Mouse (Mus musculus): Measurements from ENCODE around the gene Slc19a3. TPM values are rescaled to one million over a fixed set of nuclear protein-coding genes. Genes with fewer than 3 reads are reported as not detected.

Gene Slc19a3
- polyA plus RNA-seq (2016; fragmentation: Nextera tagmentation; extraction: Ambion mirVana), result 2.5 and 2.8 TPM in 2 replicates

DNA sequence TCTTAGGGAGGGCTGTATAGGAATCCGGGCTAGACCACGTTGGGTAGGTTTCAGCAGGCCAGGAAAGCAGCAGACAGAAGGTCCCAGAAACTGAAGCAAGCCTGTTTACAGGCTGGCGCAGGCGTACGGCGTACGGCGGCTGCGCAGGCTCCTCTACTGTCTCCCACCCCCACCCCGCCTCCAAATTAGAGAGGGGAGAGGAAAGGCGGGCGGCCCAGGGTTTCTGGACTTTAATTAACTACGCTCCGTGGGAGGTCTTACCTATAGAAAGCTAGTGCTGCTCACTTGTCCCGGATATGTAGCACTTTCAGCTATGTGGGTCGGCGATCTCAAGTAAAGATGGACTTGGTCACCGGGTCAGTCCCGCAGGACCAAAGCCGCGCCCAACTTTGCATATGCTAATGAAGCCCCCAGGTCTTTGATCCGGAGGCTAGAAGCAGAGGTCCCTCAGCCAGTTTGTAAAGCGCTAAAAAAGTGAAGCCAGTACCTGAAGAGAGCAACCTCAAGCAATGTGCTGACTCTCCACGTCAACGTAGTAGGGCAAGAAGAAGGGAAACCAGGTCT, at the start of gene Slc19a3:
TSS of gene Slc19a3 (minus strand) at position 340 of the 564 bp plus-strand sequence.
- H3K4me1 ChIP-seq, result peaks cover 5% of the 10 kb centered on the region; the same call in 1 of the 2 replicates
- no peaks in the 10 kb centered on the region for H3K36me3 ChIP-seq
- H3K9me3 ChIP-seq, result no peaks in the 10 kb centered on the region
- peak; percentile 78 for DNase-seq (ENCODE audit: low spot score)
- peak within 1 kb of the TSS; percentile 70 for H3K27ac ChIP-seq
- no peaks in the 10 kb centered on the region for H3K27me3 ChIP-seq (ENCODE audit: insufficient read depth, poor library complexity, severe bottlenecking)
- H3K4me3 ChIP-seq, result peak within 1 kb of the TSS; percentile 69
- WGBS, result under 1% methylated on average over 25 of the region's 25 CpGs

DNA sequence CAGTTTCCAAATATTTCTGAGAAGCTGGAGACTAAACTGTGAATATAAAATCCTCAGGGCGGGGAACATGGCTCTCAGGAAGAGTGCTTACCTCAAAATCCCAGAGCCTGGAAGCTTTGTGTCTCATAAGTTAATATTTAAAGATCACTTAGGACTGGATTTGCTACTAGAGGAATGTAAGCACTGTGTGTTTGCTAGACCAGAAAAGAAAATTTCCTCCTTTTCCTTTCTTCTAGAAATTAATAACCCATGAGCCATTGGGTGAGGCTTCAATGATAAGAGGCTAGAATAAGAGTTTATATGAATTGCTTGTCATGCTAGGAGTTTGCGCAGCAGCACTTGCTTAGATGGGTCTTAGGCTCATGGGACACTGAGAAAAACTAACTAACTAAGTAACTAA, 46.5 kb upstream of the Slc19a3 start:
- H3K27me3 ChIP-seq (ENCODE audit: insufficient read depth, poor library complexity, severe bottlenecking), result no peaks in the 10 kb centered on the region
- H3K27ac ChIP-seq, result no peak overlapping the region
- DNase-seq (ENCODE audit: low spot score), result no peak
- no peaks in the 10 kb centered on the region for H3K4me1 ChIP-seq
- 84% methylated on average over 2 of the region's 2 CpGs for WGBS
- no peaks in the 10 kb centered on the region for H3K9me3 ChIP-seq
- H3K4me3 ChIP-seq, result no peak overlapping the region
- no peaks in the 10 kb centered on the region for H3K36me3 ChIP-seq

DNA sequence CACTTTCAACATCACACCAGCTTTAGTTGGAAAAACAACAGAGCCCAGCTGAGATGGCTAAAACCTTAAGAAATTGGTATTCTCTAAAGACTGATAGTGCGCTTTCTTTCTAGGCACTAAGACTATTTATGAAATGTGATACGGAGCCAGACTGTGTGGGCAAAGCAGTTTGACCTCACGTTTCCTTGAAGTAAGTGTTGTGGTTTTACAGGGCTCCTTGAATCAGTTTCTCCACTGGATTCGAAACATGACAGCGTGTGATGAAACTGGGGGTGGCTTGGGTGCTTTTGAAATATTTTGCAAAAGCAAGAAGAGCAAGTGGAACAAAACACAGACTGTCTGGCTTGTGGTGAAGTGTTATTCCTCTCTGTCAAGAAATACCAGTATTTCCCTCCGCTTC, 38.8 kb upstream of the Slc19a3 start:
- Histone ChIP-seq H3K4me1 (no peaks in the 10 kb centered on the region), H3K9me3 (no peaks in the 10 kb centered on the region), H3K4me3 (no peak overlapping the region), H3K27me3 (ENCODE audit: insufficient read depth, poor library complexity, severe bottlenecking) (no peaks in the 10 kb centered on the region), H3K36me3 (no peaks in the 10 kb centered on the region), H3K27ac (no peak overlapping the region)
- DNase-seq (ENCODE audit: low spot score), result no peak
- WGBS, result 76% methylated on average over 6 of the region's 6 CpGs

DNA sequence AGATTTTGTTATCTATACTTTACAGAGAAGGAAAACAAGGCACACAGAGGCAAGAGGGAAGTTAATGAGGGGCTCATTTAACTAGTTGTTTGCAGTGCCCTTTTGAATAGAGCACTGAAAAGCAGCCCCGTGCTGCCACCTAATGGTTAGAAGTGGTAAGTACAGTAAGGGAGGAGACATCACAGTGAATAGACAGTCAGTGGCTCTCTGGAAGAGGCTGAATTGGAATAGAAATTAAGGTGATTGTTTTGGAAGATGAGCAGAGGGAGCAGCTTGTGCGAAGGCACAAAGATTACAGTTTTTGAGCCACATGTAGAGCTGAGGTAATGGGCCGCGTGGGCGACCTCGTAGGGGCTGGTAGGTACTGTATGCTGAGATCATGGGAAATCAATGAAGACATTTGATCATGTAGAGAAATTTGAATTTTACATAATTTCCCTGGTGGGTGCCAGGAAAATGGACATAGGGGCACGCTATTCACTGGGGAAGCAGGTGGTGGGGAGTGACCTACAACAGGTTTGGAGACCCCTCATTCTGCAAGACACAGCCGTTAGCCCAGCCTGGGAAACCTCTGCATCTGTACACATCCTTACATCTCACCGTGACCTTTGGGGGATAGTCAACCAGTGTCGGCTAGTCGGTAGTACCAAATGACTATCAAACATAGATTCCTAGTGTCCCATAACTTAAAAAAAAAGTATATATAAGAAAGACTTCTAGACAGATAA, 38.1 kb upstream of the Slc19a3 start:
- Histone ChIP-seq H3K4me3 (peak overlapping the region; percentile 42), H3K36me3 (no peaks in the 10 kb centered on the region), H3K27ac (peak overlapping the region; percentile 16; the same call in 1 of the 2 replicates), H3K9me3 (no peaks in the 10 kb centered on the region), H3K27me3 (ENCODE audit: insufficient read depth, poor library complexity, severe bottlenecking) (no peaks in the 10 kb centered on the region), H3K4me1 (no peaks in the 10 kb centered on the region)
- DNase-seq (ENCODE audit: low spot score), result peak; percentile 71
- WGBS, result 42% methylated on average over 11 of the region's 11 CpGs

DNA sequence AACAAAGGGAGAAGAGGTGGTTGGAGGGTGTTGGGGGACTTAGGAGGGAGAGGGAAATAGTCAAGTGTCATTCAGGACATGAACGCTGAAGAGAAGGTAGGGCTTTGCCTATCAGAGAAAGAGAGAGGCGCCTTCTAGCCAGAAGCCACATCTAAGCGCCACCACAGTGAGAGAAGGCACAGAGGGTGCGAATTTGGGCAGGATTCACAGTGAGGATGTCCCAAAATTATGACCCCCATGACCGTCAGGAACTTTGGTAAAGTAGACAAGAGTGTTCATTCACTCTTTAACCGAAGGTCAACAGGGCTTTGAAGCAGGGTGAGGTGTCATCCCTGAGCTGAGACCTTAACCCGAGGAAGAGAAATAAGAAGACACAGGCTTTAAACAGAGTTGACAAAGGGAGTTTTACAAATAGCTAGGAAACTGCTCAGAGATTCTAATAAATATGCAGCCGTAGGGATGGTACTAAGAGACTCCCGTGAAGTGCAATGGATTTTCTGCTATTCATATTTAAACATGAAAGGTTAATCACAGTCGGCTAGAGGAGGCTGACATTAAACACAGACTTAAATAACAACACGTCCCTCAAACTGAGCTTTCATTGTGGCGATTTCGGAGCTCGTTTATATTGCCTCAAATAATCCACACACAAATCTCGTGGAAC, 37.4 kb upstream of the Slc19a3 start:
- DNase-seq (ENCODE audit: low spot score), result peak; percentile 68
- WGBS, result 41% methylated on average over 15 of the region's 15 CpGs
- Histone ChIP-seq H3K9me3 (no peaks in the 10 kb centered on the region), H3K27ac (peak overlapping the region; percentile 16; the same call in 1 of the 2 replicates), H3K4me1 (no peaks in the 10 kb centered on the region), H3K36me3 (no peaks in the 10 kb centered on the region), H3K4me3 (peak overlapping the region; percentile 42), H3K27me3 (ENCODE audit: insufficient read depth, poor library complexity, severe bottlenecking) (no peaks in the 10 kb centered on the region)

DNA sequence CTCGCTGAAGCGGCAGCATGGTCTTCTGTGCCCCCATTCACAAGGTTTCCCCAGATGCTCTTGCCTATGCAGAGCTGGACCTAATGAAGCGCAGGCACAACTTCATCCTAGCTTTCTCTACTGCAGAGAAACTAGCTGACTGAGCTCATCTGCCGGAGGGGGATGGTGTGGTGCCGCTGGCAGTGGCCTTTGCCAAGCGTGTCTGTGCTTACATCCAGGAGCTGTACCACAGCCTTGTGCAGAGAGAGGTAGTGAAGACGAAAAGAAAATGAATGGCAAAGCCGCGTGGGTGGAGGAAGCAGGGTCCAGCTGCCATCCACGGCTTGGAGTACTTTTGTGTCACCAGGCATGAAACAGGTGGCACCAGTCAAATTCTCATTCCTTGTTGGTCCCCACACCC, 29.0 kb upstream of the Slc19a3 start:
- H3K4me1 ChIP-seq, result no peaks in the 10 kb centered on the region
- WGBS, result 88% methylated on average over 10 of the region's 10 CpGs
- no peaks in the 10 kb centered on the region for H3K9me3 ChIP-seq

DNA sequence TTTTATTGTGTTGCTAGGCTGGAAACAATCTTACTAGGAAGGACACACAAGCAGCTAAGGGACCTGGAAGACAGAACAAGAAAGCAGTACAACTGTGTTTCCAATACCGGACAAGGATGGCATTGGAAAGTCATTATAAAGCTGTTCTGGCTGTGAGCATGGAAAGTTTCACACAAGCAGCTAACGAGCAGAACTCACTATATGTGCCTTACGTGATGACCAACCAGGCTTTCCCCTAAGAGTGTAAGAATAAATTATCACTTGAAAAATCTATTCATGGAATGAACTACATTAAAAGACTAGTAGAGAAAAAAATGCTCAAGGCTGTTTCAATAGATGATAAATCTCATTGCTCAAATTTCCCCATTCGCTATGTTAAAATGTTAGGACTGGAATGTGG, 28.3 kb upstream of the Slc19a3 start:
- H3K4me3 ChIP-seq, result no peak overlapping the region
- WGBS, result 92% methylated on average over 4 of the region's 4 CpGs

More for the DNA sequence above, 29.0 kb upstream of the Slc19a3 start:
- Histone ChIP-seq H3K27me3 (ENCODE audit: insufficient read depth, poor library complexity, severe bottlenecking) (no peaks in the 10 kb centered on the region), H3K27ac (no peak overlapping the region), H3K36me3 (no peaks in the 10 kb centered on the region), H3K4me3 (no peak overlapping the region)
- peak; percentile 59 for DNase-seq (ENCODE audit: low spot score)

DNA sequence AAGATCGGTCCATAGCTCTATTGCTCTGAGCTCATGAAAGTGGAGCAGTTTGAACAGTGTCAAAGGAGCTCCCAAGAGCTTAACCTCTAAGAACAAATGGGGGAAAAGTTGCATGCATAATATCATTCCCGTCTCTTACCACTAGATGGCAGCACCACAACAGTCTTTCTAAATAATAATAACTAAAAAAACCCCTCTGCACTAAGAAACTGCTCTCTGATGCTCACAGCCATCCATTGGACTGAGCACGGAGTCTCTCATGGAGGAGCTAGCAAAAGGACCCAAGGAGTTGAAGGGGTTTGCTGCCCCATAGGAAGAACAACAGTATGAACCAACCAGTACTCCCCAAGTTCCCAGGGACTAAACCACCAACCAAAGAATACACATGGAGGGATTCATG, 26.6 kb upstream of the Slc19a3 start:
- Histone ChIP-seq H3K4me1 (peaks cover 11% of the 10 kb centered on the region), H3K27ac (no peak overlapping the region), H3K27me3 (ENCODE audit: insufficient read depth, poor library complexity, severe bottlenecking) (no peaks in the 10 kb centered on the region), H3K36me3 (no peaks in the 10 kb centered on the region), H3K9me3 (no peaks in the 10 kb centered on the region), H3K4me3 (no peak overlapping the region)
- no peak for DNase-seq (ENCODE audit: low spot score)
- WGBS, result 22% methylated on average over 3 of the region's 3 CpGs

More for the DNA sequence above, 28.3 kb upstream of the Slc19a3 start:
- Histone ChIP-seq H3K27ac (no peak overlapping the region), H3K4me1 (no peaks in the 10 kb centered on the region), H3K36me3 (no peaks in the 10 kb centered on the region), H3K27me3 (ENCODE audit: insufficient read depth, poor library complexity, severe bottlenecking) (no peaks in the 10 kb centered on the region), H3K9me3 (no peaks in the 10 kb centered on the region)
- DNase-seq (ENCODE audit: low spot score), result no peak

DNA sequence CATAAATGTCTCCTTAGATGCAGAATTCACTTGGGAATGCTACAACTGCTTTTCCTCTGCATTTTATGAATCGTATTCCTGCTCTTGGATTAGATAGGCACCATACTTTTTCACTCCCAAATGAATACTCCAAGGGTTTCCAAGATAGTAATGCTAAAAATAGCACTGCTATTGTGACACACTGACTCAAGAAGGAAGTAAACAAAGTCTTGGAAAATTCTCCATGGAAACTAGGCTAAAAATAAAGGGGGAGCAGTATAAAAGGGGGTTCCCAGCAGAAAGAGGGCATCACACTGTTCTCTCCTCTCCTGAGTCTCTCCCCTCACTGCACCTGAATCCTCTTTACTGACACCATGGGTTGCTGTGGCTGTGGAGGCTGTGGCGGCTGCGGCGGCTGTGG, 22.4 kb upstream of the Slc19a3 start, which contains the start of gene Krtap28-13:
TSS of gene Krtap28-13 (plus strand) at position 288 of the 400 bp plus-strand sequence.
- H3K4me1 ChIP-seq, result peaks cover 11% of the 10 kb centered on the region
- H3K27me3 ChIP-seq (ENCODE audit: insufficient read depth, poor library complexity, severe bottlenecking), result no peaks in the 10 kb centered on the region
- H3K9me3 ChIP-seq, result no peaks in the 10 kb centered on the region
- H3K36me3 ChIP-seq, result no peaks in the 10 kb centered on the region
- DNase-seq (ENCODE audit: low spot score), result no peak
- H3K4me3 ChIP-seq, result no peak within 1 kb of the TSS
- WGBS, result 73% methylated on average over 4 of the region's 4 CpGs
- H3K27ac ChIP-seq, result peak within 1 kb of the TSS; percentile 64; the same call in 1 of the 2 replicates

DNA sequence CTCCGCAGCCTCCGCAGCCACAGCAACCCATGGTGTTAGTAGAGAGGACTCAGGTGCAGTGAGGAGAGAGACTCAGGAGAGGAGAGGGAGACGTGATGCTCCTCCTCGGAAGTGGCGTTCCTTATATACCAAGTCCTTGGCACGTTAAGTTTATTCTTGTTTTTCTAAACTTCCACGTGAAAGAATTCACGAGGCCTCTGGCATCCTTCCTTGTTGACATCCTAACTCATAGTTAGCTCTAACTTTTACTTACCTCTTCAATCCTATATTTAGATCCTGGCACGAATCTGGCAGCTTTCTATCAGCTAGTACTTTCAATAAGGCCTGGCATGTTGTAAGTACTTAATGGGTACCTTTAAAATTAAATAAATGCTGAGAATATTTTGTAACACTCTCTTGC, 21.0 kb upstream of the Slc19a3 start, which contains the start of gene A030005K14Rik:
TSS of gene A030005K14Rik (minus strand) at position 101 of the 400 bp plus-strand sequence.
- H3K4me3 ChIP-seq, result no peak within 1 kb of the TSS
- peaks cover 11% of the 10 kb centered on the region for H3K4me1 ChIP-seq
- 85% methylated on average over 9 of the region's 9 CpGs for WGBS
- no peak for DNase-seq (ENCODE audit: low spot score)
- H3K27ac ChIP-seq, result no peak within 1 kb of the TSS
- no peaks in the 10 kb centered on the region for H3K9me3 ChIP-seq
- H3K27me3 ChIP-seq (ENCODE audit: insufficient read depth, poor library complexity, severe bottlenecking), result no peaks in the 10 kb centered on the region
- H3K36me3 ChIP-seq, result no peaks in the 10 kb centered on the region

DNA sequence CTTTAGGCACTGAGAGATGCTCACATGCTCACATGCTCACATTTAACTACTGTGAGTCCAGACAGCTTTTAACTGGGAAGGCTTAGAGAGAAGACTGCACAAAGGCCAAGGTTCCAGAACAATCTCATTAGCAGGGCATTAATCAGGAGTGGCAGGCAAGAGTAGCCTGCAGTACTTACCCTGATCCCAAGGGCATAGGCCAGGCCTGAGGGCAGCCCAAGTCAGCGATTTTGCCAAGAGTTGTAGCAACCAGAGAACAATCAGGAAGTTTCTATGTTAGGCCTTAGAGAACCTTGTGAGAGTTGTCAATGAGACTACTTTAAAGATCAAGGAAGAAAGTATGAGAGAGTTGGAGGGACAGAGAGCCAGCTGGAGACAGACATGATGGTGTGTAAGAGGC, 20.2 kb upstream of the Slc19a3 start:
- Histone ChIP-seq H3K9me3 (no peaks in the 10 kb centered on the region), H3K4me3 (no peak overlapping the region), H3K4me1 (peaks cover 11% of the 10 kb centered on the region), H3K27ac (no peak overlapping the region), H3K36me3 (no peaks in the 10 kb centered on the region), H3K27me3 (ENCODE audit: insufficient read depth, poor library complexity, severe bottlenecking) (no peaks in the 10 kb centered on the region)
- peak; percentile 51 for DNase-seq (ENCODE audit: low spot score)
- WGBS, result 76% methylated on average over 1 of the region's 1 CpGs

DNA sequence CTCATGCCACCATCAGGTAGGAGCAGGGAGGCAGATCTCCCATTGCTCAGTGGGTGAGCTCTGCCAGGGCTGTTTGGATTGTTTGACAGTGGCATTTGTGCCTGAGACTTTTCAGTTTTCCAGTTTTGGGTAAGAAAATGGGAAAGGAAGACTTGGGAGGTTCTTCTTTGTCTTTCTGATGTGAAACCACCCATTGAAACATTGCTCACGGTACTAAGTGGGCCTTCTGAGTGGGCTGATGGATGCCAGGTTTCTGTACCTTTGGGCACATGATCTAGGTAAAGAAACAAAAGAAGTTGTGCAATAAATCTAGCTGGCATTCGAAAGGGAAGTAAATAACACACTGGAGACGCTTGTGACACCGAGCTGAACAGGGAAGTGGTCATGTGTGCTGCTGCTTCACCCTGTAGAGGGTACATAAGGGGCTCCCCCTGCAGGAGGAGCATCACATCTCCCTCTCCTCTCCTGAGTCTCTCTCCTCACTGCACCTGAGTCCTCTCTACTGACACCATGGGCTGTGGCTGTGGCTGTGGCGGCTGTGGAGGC, 6.7 kb upstream of the Slc19a3 start, which contains the start of gene Gm47969:
TSS of gene Gm47969 (plus strand) at position 51 of the 546 bp plus-strand sequence.
- Histone ChIP-seq H3K4me3 (no peak within 1 kb of the TSS), H3K27ac (no peak within 1 kb of the TSS), H3K4me1 (no peaks in the 10 kb centered on the region), H3K9me3 (no peaks in the 10 kb centered on the region), H3K36me3 (no peaks in the 10 kb centered on the region), H3K27me3 (ENCODE audit: insufficient read depth, poor library complexity, severe bottlenecking) (peaks cover 5% of the 10 kb centered on the region; the same call in 1 of the 2 replicates)
- DNase-seq (ENCODE audit: low spot score), result no peak
- WGBS, result 75% methylated on average over 5 of the region's 5 CpGs
